Mouse (Mus musculus): ENCODE data around the gene Flt3.

Flt3 gene

GRCm38 (mm10) chr5:147399843-147400504, at the start of gene Flt3:
Gene Flt3 (minus strand): TSS chr5:147400489.
- peak; percentile 9 for DNase-seq

- DNase-seq: peak; percentile 42
Measured at GRCm38 (mm10) chr5:147448933-147449332, 48.6 kb upstream of the Flt3 start.

GRCm38 (mm10) chr5:147448526-147448925, 48.2 kb upstream of the Flt3 start:
- peak; percentile 38 for DNase-seq

DNA sequence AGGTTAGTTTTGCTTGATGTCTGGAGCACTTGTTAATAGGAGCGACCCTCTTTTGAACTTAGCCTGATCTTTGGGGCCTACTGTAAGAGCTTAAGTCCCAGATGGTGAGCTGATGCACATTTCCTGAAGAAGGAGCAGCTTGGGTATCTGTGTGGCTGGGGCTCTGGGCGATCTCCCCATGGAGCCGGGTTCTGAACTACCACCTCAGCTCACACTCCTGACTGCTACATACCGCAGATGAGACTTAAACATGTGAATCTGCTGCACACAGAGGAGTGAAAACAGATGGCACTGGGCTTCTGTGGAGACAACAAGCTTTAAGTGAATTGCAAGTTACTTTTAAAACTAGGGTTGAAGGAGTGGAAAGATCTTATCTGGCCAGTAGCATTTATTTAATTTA, 45.0 kb upstream of the Flt3 start:
- no peak for DNase-seq

DNA sequence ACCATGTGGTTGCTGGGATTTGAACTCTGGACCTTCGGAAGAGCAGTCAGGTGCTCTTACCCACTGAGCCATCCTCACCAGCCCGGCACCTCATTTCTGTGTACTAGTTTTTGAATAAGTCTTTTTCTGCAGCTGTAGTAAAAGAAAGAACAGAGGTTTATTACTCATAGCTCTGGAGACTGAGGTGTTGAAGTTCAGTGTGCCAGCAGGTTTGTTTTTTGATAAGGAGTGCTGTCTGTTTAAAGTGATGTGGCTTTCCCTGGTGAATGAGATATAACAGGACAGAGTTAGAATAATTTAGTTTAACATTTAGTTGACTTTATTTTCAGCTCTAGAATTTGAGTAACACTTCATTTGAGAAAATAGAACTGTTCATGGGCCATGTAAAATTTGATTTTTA, 44.5 kb upstream of the Flt3 start:
- no peak for DNase-seq

DNA sequence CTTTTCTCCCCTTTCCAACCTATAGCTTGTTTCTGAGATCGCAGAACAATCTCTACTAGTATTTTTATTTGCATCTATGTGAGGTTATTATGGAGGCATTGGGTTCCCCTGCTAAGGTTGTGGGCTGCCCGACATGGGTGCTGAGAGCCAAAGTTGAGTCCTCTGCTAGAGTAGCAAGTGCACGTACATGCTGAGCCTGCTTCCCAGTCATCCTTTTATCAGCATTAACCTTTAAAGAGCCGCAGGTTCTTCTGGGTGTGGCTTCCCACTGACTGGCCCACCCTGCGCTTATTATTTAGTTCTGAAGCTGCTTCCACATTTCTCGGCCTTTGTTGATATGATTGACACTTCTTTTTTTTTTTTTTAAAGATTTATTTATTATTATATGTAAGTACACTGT, 44.0 kb upstream of the Flt3 start:
- no peak for DNase-seq

- no peak for DNase-seq
Measured at GRCm38 (mm10) chr5:147442741-147443140, 42.5 kb upstream of the Flt3 start.

- no peak for DNase-seq
Measured at GRCm38 (mm10) chr5:147441979-147442378, 41.7 kb upstream of the Flt3 start.

GRCm38 (mm10) chr5:147440996-147441507, 40.8 kb upstream of the Flt3 start:
- DNase-seq: no peak

GRCm38 (mm10) chr5:147436491-147436890, 36.2 kb upstream of the Flt3 start:
- DNase-seq: no peak

- peak; percentile 66 for DNase-seq
Measured at GRCm38 (mm10) chr5:147435751-147436150, 35.5 kb upstream of the Flt3 start.

DNA sequence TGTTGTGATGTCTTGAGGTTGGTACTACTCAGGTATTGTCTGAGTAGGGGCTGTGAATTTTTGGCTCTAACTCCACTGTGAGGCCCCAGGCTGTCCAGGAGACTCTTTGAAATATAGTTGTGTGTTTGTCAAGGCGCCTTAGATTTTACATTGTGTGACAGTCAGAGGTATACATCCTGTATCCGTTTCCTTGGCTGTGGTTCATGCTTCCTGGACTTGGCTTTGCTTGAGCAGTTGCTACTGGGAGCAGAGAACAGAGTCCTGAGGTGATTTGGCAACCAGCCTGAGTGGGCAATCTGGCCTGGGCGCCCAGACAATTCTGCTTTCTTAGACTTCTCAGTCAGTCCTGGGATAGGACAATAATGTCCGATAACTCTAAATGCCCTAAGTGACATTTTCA, 34.9 kb upstream of the Flt3 start:
- peak; percentile 87 for DNase-seq

DNA sequence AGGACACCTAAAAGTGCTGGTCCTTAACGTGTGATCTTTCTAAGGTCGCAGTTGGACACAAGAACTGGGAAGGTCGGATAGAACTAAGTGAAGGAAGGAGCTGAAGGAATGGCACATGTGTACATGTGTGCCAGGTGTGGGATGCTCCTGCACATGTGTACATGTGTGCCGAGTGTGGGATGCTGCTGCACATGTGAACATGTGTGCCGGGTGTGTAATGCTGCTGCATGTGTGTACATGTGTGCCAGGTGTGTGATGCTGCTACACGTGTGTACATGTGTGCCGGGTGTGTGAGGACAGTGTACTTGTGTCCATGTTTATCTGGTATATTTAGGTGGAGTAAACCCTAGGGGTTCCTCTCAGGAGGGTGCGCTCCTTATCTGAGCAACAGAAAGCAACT, 32.6 kb upstream of the Flt3 start:
- DNase-seq: no peak

DNA sequence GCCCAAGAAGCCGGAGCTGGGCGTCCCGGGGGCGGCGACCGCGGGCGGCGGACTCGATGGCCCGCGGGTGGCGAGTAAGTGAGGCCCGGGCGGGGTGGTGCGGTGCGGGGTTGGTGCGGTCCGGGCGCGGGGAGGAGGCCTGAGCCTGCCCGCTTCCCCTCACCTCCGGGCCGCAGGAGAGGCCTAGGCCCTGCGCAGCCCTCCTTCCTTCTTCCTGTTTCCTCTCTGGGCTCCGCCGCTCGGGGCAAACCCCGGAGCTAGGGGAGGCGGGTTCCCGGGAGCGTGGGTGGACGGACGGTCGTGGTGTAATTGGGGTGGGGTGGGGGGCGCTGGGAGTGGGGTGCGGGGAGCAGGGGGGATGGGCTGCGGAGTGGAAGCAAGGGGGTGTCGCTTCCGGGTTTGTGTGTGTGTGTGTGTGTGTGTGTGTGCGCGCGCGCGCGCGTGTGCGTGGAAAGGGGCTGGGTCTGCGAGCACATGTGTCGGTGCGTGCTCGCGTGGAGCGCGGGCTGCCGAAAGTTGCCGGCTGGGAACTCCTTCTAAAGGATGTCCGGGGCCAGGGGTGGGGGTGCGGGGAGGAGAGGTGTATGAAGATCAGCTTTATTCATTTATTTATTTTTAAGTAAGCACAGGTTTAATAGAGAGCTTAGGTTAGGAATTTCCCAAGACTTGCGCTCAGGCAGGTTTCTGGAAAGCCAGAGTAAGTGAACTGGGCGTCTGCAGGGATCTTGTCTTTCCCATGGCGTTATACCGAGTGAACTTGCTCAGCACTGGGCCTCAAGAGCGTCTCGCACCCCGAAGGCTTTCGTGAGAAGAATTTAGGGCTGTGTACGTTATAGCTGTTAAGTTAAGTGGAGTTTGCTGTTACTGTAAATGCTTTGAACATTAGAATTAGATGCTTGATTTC, 30.9 kb upstream of the Flt3 start:
- peak; percentile 72 for DNase-seq

- DNase-seq: peak; percentile 42
Measured at GRCm38 (mm10) chr5:147430361-147430935, 30.2 kb upstream of the Flt3 start.

DNA sequence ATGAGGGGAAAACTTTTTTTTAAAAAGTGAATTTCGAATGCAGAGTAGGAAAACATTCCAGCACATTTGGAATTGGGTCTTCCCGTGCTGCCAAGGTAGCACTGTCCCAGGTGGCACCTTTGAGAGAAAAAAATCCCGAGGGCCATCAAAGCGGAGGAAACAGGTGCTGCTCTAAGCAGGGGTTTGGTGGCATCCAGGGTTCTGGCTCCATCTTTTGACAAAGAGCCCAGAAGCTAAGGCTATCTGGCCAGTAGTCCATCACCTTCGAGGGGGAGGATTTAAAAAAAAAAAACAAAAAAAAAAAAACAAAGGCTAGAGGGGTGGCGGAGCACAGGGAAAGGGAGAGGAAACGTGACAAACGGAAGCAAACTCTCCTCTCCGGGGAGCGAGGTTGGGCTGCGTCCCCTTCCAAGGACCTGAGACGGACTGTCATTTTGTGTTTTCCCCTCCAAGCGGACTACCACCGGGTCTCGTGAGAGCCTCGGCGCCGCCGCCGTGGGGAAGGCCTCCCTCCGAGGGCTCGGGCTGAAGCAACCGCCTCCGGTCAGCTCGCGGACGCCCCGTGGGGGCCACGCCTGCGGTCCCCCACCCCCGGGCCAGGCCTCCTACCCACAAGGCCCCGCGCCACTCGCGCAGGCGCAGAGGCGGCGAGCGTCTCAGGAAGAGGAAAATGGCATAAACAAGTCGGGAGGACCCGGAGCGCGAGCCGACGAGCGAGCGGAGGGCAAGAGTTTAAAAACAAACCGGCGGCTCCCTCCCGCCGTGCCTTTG, 29.4 kb upstream of the Flt3 start, which contains the start of gene Pan3:
Pan3 (plus strand) TSS at position 627 of the 771 bp plus-strand sequence.
- peak; percentile 96 for DNase-seq

GRCm38 (mm10) chr5:147426048-147426805, 25.9 kb upstream of the Flt3 start:
- DNase-seq: no peak

GRCm38 (mm10) chr5:147423612-147424011, 23.3 kb upstream of the Flt3 start:
- DNase-seq: no peak

DNA sequence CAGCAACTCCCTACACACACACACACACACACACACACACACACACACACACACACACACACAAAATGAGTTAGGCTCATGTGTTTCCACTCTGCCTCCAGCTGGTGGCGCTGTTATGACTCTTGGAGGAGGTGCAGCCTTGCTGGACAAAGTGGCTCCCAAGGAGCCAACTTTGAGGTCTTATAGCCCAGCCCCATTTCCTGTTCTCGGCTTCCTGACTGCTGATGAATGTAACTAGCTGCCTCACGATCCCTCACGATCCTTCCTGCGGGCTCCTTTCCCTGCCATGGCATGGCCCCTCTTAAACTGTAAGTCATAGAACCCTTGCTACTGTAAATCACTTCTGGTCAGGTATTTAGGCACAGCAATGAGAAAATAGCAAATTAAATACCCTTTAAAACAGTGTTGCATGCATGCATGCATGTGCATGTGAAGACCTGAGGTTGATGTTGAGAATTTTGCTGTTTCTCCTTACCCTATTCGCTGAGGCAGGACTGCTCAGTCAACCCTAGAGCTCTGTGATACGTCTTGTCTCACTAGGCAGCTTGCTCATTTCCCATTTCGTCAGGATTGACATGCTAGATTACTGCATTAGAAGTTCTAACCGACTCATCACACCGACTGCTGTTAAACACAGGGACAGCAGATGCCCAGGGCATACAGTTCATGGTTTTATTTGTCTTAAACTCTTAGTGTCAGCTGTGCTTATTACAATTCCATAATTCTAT, 18.3 kb upstream of the Flt3 start:
- DNase-seq: peak; percentile 46

- no peak for DNase-seq
Measured at GRCm38 (mm10) chr5:147417986-147418385, 17.7 kb upstream of the Flt3 start.

GRCm38 (mm10) chr5:147410585-147410984, 10.3 kb upstream of the Flt3 start:
- no peak for DNase-seq
